ENCODE assay signal across 23 mouse cellular contexts in the genomic region with DNA sequence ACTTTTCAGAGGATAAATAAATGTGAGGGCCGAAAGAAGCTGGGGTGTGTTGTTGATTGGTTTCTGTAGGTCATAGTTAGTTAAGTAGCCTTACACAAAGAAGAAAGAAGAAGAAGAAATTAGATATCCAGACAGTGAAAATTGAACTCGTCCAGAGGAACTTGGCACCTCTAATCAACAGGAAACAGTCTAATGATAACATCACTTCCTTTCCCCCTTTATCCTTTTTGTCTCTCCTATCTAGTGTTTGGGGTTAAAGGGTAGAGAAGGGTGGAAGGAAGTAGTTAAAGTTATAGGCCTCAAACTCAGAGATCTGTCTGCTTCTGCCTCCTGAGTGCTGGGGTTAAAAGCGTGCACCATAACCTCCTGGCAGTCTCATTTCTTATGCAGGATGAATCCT. TPM values are rescaled to one million over a fixed set of nuclear protein-coding genes. Genes with fewer than 3 reads are reported as not detected.
A peak's percentile ranks its signal among the peaks of the same experiment; 100 is the strongest.
DNase-seq lines count a peak whose midpoint lies in the region; ATAC-seq and TF ChIP-seq lines count a peak whose summit lies in the region.
"Had no signal": no experiment of that assay in that cellular context is flagged by ENCODE, and none has a peak within 500 bp of the region (broad histone marks: within the 10 kb centered on the region; RNA-seq: fewer than 3 reads in every experiment).

No protein-coding gene starts in this region.

- no peaks in the 10 kb centered on the region; the same call in 1 of the 2 replicates for H3K9me3 ChIP-seq in midbrain, embryonic 11.5 days (ENCODE audit: control insufficient read depth, low read length)
- no peaks in the 10 kb centered on the region for H3K9me3 ChIP-seq in midbrain, embryonic 15.5 days
- no peaks in the 10 kb centered on the region for H3K9me3 ChIP-seq in MEL (replicated peaks; ENCODE audit: insufficient read depth, low read length)
- H3K9me3 ChIP-seq: G1E had no signal

- no peak for TF ChIP-seq RAD21 in MEL (IDR thresholded peaks at IDR 0.05; ENCODE audit: low read depth, low read length)

- 84% methylated on average over 3 of the region's 3 CpGs for WGBS in midbrain, embryonic 11.5 days
- WGBS in midbrain, embryonic 15.5 days: 94% methylated on average over 3 of the region's 3 CpGs

- H3K4me1 ChIP-seq in midbrain, embryonic 11.5 days (ENCODE audit: control insufficient read depth, insufficient read depth, low read length): no peaks in the 10 kb centered on the region
- H3K4me1 ChIP-seq in midbrain, embryonic 15.5 days: no peaks in the 10 kb centered on the region
- no peaks in the 10 kb centered on the region; a peak in 1 of 4 replicates for H3K4me1 ChIP-seq in MEL (ENCODE audit: control insufficient read depth in 1 of 2, insufficient read depth in 2 of 2, low read length in 2 of 2)

- no peak for ATAC-seq in midbrain, embryonic 11.5 days (ENCODE audit: low FRiP score)
- ATAC-seq in midbrain, embryonic 15.5 days (replicated peaks): no peak
- ATAC-seq: activated CD4-positive, CD25-positive, alpha-beta regulatory T cell, adult 4 months; CD4-positive, CD25-positive, alpha-beta regulatory T cell, adult 4 months; Patski had no signal

- H3K27me3 ChIP-seq in midbrain, embryonic 11.5 days (ENCODE audit: control insufficient read depth, insufficient read depth, low read length): no peaks in the 10 kb centered on the region
- no peaks in the 10 kb centered on the region for H3K27me3 ChIP-seq in midbrain, embryonic 15.5 days (replicated peaks)
- no peaks in the 10 kb centered on the region for H3K27me3 ChIP-seq in MEL (ENCODE audit: control insufficient read depth in 1 of 2, insufficient read depth in 2 of 2, low read length in 2 of 2)
- H3K27me3 ChIP-seq: CH12.LX, Patski had no signal

- DNase-seq in midbrain, embryonic 11.5 days (ENCODE audit: low spot score, missing footprints): peak; percentile 69
- DNase-seq in 416B (ENCODE audit: low read depth): peak; percentile 53
- peak; percentile 27 for DNase-seq in MEL (ENCODE audit: low read depth, low spot score)
- no peak for DNase-seq in layer of hippocampus, adult 9-11 months
- DNase-seq in lung, adult 18-20 months: no peak
- DNase-seq: adrenal gland, adult 2 months; adrenal gland, adult 8-10 months; adrenal gland, postnatal 10 days; adrenal gland, postnatal 14 days; adrenal gland, postnatal 25 days; adrenal gland, postnatal 36 days; B cell, adult 2 months; cerebellum, adult 11 months; cerebellum, adult 11-12 months; cerebellum, adult 18-20 months; cerebellum, adult 2 months; cerebellum, adult 8-10 months had no signal

- H3K36me3 ChIP-seq in midbrain, embryonic 11.5 days (ENCODE audit: control insufficient read depth, insufficient read depth, low read length): no peaks in the 10 kb centered on the region
- H3K36me3 ChIP-seq in midbrain, embryonic 15.5 days (replicated peaks): no peaks in the 10 kb centered on the region
- H3K36me3 ChIP-seq in MEL (ENCODE audit: control insufficient read depth in 1 of 2, insufficient read depth in 2 of 2, low read length in 2 of 2): peaks cover 0 to 7% of the 10 kb centered on the region in 2 experiments; a peak in 2 of 4 replicates
- H3K36me3 ChIP-seq: G1E had no signal

- no peak for TF ChIP-seq CTCF in MEL (IDR thresholded peaks at IDR 0.05 in 2 of 3, conservative IDR thresholded peaks at IDR 0.05 in 1 of 3; ENCODE audit: control insufficient read depth in 1 of 3, insufficient read depth in 1 of 3, low read depth in 2 of 3, low read length in 3 of 3, poor library complexity in 1 of 3, severe bottlenecking in 1 of 3)

- no peak for TF ChIP-seq POLR2A in MEL (IDR thresholded peaks at IDR 0.05; ENCODE audit: control insufficient read depth in 1 of 2, insufficient read depth in 1 of 2, low read depth in 1 of 2, low read length in 2 of 2, poor library complexity in 1 of 2)

- no peaks in the 10 kb centered on the region for H3K79me2 ChIP-seq in MEL (ENCODE audit: control insufficient read depth, insufficient read depth, low read length, poor library complexity)

- no peak overlapping the region for H3K27ac ChIP-seq in midbrain, embryonic 11.5 days (ENCODE audit: low read depth, low read length)
- no peak overlapping the region for H3K27ac ChIP-seq in midbrain, embryonic 15.5 days
- no peak overlapping the region; the same call in 1 of the 2 replicates for H3K27ac ChIP-seq in MEL (ENCODE audit: control insufficient read depth, low read depth, low read length)

- H3K9ac ChIP-seq in midbrain, embryonic 11.5 days (ENCODE audit: low read length): no peak overlapping the region
- no peak overlapping the region for H3K9ac ChIP-seq in midbrain, embryonic 15.5 days
- H3K9ac ChIP-seq in MEL (ENCODE audit: control insufficient read depth, low read depth, low read length, poor library complexity, severe bottlenecking): no peak overlapping the region

- H3K4me3 ChIP-seq in midbrain, embryonic 11.5 days (ENCODE audit: low read depth, low read length): no peak overlapping the region
- no peak overlapping the region for H3K4me3 ChIP-seq in midbrain, embryonic 15.5 days
- no peak overlapping the region for H3K4me3 ChIP-seq in MEL (ENCODE audit: control insufficient read depth in 1 of 2, insufficient read depth in 1 of 2, low read depth in 2 of 2, low read length in 2 of 2)

- TF ChIP-seq EP300 in MEL (IDR thresholded peaks at IDR 0.05; ENCODE audit: low read depth in 1 of 2, low read length in 2 of 2): peak; percentile 65 to 71; a peak in 3 of 4 replicates

- H3K4me2 ChIP-seq in midbrain, embryonic 11.5 days: no peak overlapping the region
- H3K4me2 ChIP-seq in midbrain, embryonic 15.5 days: no peak overlapping the region

TF ChIP-seq in MEL, 35 proteins besides CTCF, POLR2A, EP300 and RAD21:
- no peak for TF ChIP-seq KAT2A (conservative IDR thresholded peaks at IDR 0.05; ENCODE audit: low read depth, low read length)
- 0 out of 2 replicates have a peak, but pooled peaks have one; percentile 23 for TF ChIP-seq TCF12 (IDR thresholded peaks at IDR 0.05; ENCODE audit: low read depth, low read length)
- TF ChIP-seq RCOR1 (IDR thresholded peaks at IDR 0.05; ENCODE audit: low read depth, low read length): 0 out of 2 replicates have a peak, but pooled peaks have one; percentile 17
- TF ChIP-seq NELFE (IDR thresholded peaks at IDR 0.05; ENCODE audit: low read depth, low read length): no peak
- TF ChIP-seq GATA1 (IDR thresholded peaks at IDR 0.05; ENCODE audit: low read depth, low read length): peak; percentile 77

RNA-seq across cellular contexts. Expression of a gene that starts 32.4 kb away (rescaled TPM):
- 0.98 and 1.1 TPM in 2 replicates for polyA plus RNA-seq in midbrain, embryonic 11.5 days (2014; fragmentation: Nextera tagmentation; extraction: Ambion mirVana)
- 5.2 and 6.1 TPM in 2 replicates for polyA plus RNA-seq in midbrain, embryonic 15.5 days (2015; fragmentation: Nextera tagmentation; extraction: Ambion mirVana)
- total RNA-seq in MEL (2012; rRNA removed): not detected in 2 replicates
- not detected for polyA plus RNA-seq in MEL (2012; ENCODE audit: insufficient read depth in 1 of 2, insufficient read length in 2 of 2, low read depth in 1 of 2, low replicate concordance in 2 of 2, missing spikeins in 1 of 2)
- polyA plus RNA-seq: activated CD4-positive, CD25-positive, alpha-beta regulatory T cell, adult 4 months; adrenal gland, adult 2 months; G1E had no signal

RNA-seq across cellular contexts. Expression of a gene that starts 32.7 kb away (rescaled TPM):
- 19.2 and 20.1 TPM in 2 replicates for polyA plus RNA-seq in midbrain, embryonic 11.5 days (2014; fragmentation: Nextera tagmentation; extraction: Ambion mirVana)
- polyA plus RNA-seq in midbrain, embryonic 15.5 days (2015; fragmentation: Nextera tagmentation; extraction: Ambion mirVana): 24.4 TPM in 2 replicates
- 1.0 and 1.9 TPM in 2 replicates for total RNA-seq in MEL (2012; rRNA removed)
- polyA plus RNA-seq in MEL (2012; ENCODE audit: insufficient read depth in 1 of 2, insufficient read length in 2 of 2, low read depth in 1 of 2, low replicate concordance in 2 of 2, missing spikeins in 1 of 2): 1 to 10 TPM in 1 of 2 experiments, not detected in 1; 2.6 TPM

Comparison
In these comparisons a context has a peak if more than half of its experiments do, and no peak if none do; other contexts are left out.
1. DNase-seq: peak in midbrain, embryonic 11.5 days (single experiment), 416B (single experiment) and MEL (single experiment); none in layer of hippocampus, adult 9-11 months (single experiment) and lung, adult 18-20 months (0 of 2).